Mouse (Mus musculus): Measurements from ENCODE around the gene Mbtps2. TPM values are rescaled to one million over a fixed set of nuclear protein-coding genes. Genes with fewer than 3 reads are reported as not detected.

Gene Mbtps2
- polyA plus RNA-seq, 1 experiment from 2014 or later = 8.5 TPM

DNA sequence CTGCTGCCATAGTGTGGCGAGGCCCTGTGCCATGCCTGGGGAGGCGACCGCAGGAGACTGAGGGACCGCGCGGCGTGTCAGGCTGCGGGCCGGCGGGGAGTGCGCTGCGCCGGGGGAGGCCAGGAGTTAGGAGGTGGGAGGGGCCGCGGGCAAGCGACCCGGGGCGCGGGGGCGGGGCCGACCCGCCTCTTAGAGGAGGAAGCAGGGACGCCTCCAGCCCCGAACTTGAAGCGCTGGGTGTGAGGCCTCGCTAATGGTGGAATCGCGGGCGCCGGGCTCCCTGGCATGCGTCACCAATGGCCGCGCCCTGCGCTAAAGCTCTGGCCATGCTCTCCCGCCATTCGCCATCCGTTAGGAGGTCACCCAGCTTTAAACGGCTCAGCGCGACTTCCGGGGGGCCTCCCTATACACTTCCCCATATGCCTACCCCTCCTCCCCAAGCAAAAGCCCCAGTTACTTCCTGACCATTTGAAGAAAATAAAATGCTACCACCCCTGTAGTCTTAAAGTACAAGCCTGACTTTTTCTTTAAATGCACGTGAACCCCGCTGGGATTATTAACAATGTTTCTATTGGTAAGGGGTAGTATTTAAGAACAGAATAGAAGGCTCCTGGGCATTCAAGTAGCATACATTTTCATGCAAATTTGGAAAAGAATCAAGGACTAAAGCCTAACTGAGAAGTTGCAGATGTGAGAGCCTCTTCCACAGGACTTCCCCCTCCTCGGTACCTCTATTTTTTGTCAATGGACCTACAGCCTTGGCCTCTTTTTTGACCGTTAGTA is 106.4 kb downstream of the Mbtps2 start, which contains the start of gene Sms:
Gene Sms, minus strand, starts transcription at position 344 of the 783 bp plus-strand sequence.
- no peaks in the 10 kb centered on the region for H3K36me3 ChIP-seq (ENCODE audit: control insufficient read depth, insufficient read depth)
- WGBS = 19% methylated on average over 26 of the region's 45 CpGs

DNA sequence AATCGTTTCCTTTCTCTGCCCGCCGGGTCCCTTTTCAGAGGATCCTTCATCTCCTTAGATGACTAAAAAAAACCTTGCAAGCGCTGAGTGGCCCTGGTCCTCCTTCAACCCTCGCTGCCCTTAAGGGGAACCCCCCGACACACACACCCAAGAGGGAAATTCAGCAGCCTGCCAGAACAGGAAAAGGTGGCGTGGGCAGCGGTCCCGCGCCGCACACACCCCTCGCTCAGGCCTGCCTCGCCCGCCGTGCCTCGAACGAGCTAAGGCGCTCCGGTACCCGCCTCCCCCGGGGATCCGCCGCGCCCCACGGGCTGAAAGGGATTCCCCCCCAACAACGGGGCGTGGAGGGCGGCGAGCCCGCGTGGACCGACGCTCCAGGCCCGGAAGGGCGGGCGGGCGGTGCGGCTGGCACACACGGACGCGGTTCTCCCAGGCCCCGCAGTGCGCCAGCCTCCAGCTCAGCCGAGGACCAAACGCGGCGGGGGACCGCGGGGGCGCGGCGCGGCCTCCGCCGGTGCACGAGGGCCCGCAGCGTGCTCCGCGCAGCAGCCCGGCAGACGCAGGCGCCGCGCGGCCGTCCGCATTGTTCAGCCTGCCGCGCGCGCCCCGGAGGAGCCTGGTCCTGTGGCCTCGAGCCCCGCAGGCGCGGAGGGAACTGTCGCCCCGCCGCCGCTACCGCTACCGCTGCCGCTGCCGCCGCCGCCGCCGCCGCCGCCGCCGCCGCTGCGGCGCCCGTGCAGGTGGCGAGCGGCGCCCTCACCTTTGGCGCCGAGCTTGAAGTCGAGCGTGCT is 107.2 kb downstream of the Mbtps2 start:
- peak overlapping the region; percentile 57 for H3K4me3 ChIP-seq (ENCODE audit: low read depth, low read length)
- WGBS = 18% methylated on average over 37 of the region's 104 CpGs
- H3K9me3 ChIP-seq (ENCODE audit: control insufficient read depth) = no peaks in the 10 kb centered on the region
- H3K27ac ChIP-seq (ENCODE audit: low read depth, low read length) = peak overlapping the region; percentile 21
- no peaks in the 10 kb centered on the region for H3K27me3 ChIP-seq (replicated peaks; ENCODE audit: control insufficient read depth, insufficient read depth, low read length)
- peak overlapping the region; percentile 78 for H3K4me2 ChIP-seq (replicated peaks; ENCODE audit: low read depth)
- H3K9ac ChIP-seq (ENCODE audit: low read depth, low read length) = peak overlapping the region; percentile 46
- 0 out of 2 replicates have a peak, but pooled peaks cover 3% of the 10 kb centered on the region for H3K4me1 ChIP-seq (replicated peaks; ENCODE audit: control insufficient read depth, insufficient read depth, low read length)
- ATAC-seq = peak; percentile 56
- H3K36me3 ChIP-seq (ENCODE audit: control insufficient read depth, insufficient read depth) = no peaks in the 10 kb centered on the region
- no peak for TF ChIP-seq CTCF (IDR thresholded peaks at IDR 0.05; ENCODE audit: low read depth)

More for the DNA sequence above, 106.4 kb downstream of the Mbtps2 start, which contains the start of gene Sms:
- peak within 1 kb of the TSS; percentile 57 for H3K4me3 ChIP-seq (ENCODE audit: low read depth, low read length)
- no peaks in the 10 kb centered on the region for H3K27me3 ChIP-seq (replicated peaks; ENCODE audit: control insufficient read depth, insufficient read depth, low read length)
- peak within 1 kb of the TSS; percentile 46 for H3K9ac ChIP-seq (ENCODE audit: low read depth, low read length)
- H3K27ac ChIP-seq (ENCODE audit: low read depth, low read length) = peak within 1 kb of the TSS; percentile 21
- peak within 1 kb of the TSS; percentile 78 for H3K4me2 ChIP-seq (replicated peaks; ENCODE audit: low read depth)
- 0 out of 2 replicates have a peak, but pooled peaks cover 3% of the 10 kb centered on the region for H3K4me1 ChIP-seq (replicated peaks; ENCODE audit: control insufficient read depth, insufficient read depth, low read length)
- no peak for TF ChIP-seq CTCF (IDR thresholded peaks at IDR 0.05; ENCODE audit: low read depth)
- H3K9me3 ChIP-seq (ENCODE audit: control insufficient read depth) = no peaks in the 10 kb centered on the region
- peak; percentile 83 for ATAC-seq

DNA sequence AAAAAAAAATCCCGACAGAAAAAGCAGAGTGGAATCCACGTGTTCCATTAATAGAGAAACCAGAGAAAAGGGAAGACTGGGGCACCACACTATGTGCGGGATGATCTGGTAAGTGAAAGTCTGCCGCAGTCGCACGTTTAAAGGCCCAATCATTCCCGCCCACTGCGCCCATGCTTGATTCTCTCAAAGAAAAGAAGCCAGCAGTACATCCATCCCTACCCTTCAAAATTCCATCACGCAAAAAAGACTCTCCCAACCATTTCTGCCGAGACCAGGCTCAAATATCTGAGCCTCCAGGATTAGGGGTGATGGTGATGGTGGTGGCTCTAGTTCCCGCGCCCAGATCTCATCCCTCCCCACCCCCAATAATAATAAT is 107.8 kb downstream of the Mbtps2 start:
- 0 out of 2 replicates have a peak, but pooled peaks cover 3% of the 10 kb centered on the region for H3K4me1 ChIP-seq (replicated peaks; ENCODE audit: control insufficient read depth, insufficient read depth, low read length)
- H3K36me3 ChIP-seq (ENCODE audit: control insufficient read depth, insufficient read depth) = no peaks in the 10 kb centered on the region
- no peaks in the 10 kb centered on the region for H3K27me3 ChIP-seq (replicated peaks; ENCODE audit: control insufficient read depth, insufficient read depth, low read length)
- 12% methylated on average over 12 of the region's 12 CpGs for WGBS
- H3K4me3 ChIP-seq (ENCODE audit: low read depth, low read length) = peak overlapping the region; percentile 57
- peak overlapping the region; percentile 78 for H3K4me2 ChIP-seq (replicated peaks; ENCODE audit: low read depth)
- H3K9me3 ChIP-seq (ENCODE audit: control insufficient read depth) = no peaks in the 10 kb centered on the region
- H3K9ac ChIP-seq (ENCODE audit: low read depth, low read length) = no peak overlapping the region
- no peak for TF ChIP-seq CTCF (IDR thresholded peaks at IDR 0.05; ENCODE audit: low read depth)
- no peak for ATAC-seq
- no peak overlapping the region for H3K27ac ChIP-seq (ENCODE audit: low read depth, low read length)

DNA sequence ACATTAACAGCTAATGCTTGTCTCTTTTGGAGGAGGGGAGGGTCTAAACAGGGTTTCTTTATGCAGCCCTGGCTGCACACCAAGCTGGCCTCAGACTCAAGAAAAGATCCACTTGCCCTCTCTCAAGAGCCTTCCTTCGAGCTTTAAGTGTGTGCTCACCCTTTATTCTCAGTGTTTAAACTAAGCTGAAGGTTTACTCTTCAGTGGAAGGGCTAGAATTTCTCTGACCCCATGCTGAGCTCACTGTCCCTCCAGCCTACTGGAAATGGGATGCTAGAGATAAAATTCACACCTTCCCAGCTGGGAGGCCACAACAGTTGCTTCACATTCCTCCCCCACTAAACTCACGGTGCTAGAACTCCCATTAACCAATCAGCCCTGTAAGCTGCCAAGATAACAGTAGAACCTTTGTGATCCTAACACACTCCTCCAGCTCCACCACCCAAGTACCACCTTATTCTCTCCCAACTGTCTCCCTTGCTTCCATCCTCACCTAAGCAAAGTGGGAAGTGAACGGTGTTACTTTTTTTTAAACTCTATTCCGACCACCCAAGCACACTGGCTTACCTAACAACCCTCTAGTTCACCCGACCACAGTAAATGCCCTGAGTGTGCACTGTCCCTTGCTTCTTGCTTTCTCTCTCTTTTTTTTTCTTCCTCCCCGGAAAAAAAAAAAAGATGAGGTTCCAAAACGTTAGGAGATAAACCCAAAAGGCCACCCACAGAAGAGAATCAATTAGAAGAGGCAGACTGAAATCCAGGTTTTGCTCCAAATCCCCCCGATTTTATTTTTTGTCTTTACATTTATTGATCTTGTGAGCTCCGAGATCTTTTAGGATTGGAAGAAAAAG is 108.4 kb downstream of the Mbtps2 start:
- peak overlapping the region; percentile 57; the same call in 1 of the 2 replicates for H3K4me3 ChIP-seq (ENCODE audit: low read depth, low read length)

DNA sequence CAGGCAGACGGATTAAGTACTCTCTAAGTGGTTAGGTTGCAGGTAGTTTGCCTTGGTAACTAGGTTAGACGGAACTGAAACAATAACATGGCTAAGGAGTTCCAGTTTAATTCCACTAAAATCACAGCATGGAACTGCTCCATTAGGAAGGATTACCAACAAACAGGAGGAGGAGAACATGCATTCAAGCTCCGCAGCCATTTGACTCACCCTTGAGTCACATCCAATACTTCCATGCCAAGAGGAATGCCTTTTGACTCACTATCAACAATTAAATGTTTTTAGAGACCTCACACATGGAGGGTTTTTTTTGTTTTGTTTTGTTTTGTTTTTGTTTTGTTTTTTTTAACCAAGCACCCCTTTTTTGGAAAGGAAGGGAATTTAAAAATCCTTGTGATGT is 109.7 kb downstream of the Mbtps2 start:
- no peak overlapping the region for H3K4me2 ChIP-seq (replicated peaks; ENCODE audit: low read depth)
- 0 out of 2 replicates have a peak, but pooled peaks cover 3% of the 10 kb centered on the region for H3K4me1 ChIP-seq (replicated peaks; ENCODE audit: control insufficient read depth, insufficient read depth, low read length)
- ATAC-seq = no peak
- H3K9ac ChIP-seq (ENCODE audit: low read depth, low read length) = no peak overlapping the region
- H3K27me3 ChIP-seq (replicated peaks; ENCODE audit: control insufficient read depth, insufficient read depth, low read length) = no peaks in the 10 kb centered on the region
- no peaks in the 10 kb centered on the region for H3K9me3 ChIP-seq (ENCODE audit: control insufficient read depth)
- H3K4me3 ChIP-seq (ENCODE audit: low read depth, low read length) = no peak overlapping the region
- 88% methylated on average over 3 of the region's 3 CpGs for WGBS
- no peaks in the 10 kb centered on the region for H3K36me3 ChIP-seq (ENCODE audit: control insufficient read depth, insufficient read depth)
- no peak for TF ChIP-seq CTCF (IDR thresholded peaks at IDR 0.05; ENCODE audit: low read depth)
- no peak overlapping the region for H3K27ac ChIP-seq (ENCODE audit: low read depth, low read length)

More for the DNA sequence above, 108.4 kb downstream of the Mbtps2 start:
- Histone ChIP-seq H3K36me3 (ENCODE audit: control insufficient read depth, insufficient read depth) (no peaks in the 10 kb centered on the region), H3K27me3 (replicated peaks; ENCODE audit: control insufficient read depth, insufficient read depth, low read length) (no peaks in the 10 kb centered on the region), H3K9ac (ENCODE audit: low read depth, low read length) (no peak overlapping the region), H3K9me3 (ENCODE audit: control insufficient read depth) (no peaks in the 10 kb centered on the region), H3K4me1 (replicated peaks; ENCODE audit: control insufficient read depth, insufficient read depth, low read length) (0 out of 2 replicates have a peak, but pooled peaks cover 3% of the 10 kb centered on the region), H3K4me2 (replicated peaks; ENCODE audit: low read depth) (peak overlapping the region; percentile 78), H3K27ac (ENCODE audit: low read depth, low read length) (no peak overlapping the region)
- no peak for ATAC-seq
- 29% methylated on average over 9 of the region's 9 CpGs for WGBS
- TF ChIP-seq CTCF (IDR thresholded peaks at IDR 0.05; ENCODE audit: low read depth) = no peak

All from intestine, postnatal 0 days (tissue).